Mouse (Mus musculus) kidney, adult 2 months (tissue): ENCODE data around the gene Tmem150c. TPM values are rescaled to one million over a fixed set of nuclear protein-coding genes. Genes with fewer than 3 reads are reported as not detected.

Experiments used
- DNase-seq: peaks from one replicate; pipeline ENCODE4 v3.0.0; 2021
- H3K27ac ChIP-seq: fragments of 200-500 bp; 2 replicates; pipeline ENCODE4 v1.5.1; 2012; ENCODE audit warnings: low read depth, low read length, control low read depth, inconsistent platforms; ENCODE audit not compliant: insufficient read depth
- H3K27me3 ChIP-seq: fragments of 200-500 bp; replicated peaks from 2 replicates; pipeline ENCODE4 v1.6.1; 2012; ENCODE audit warnings: mild to moderate bottlenecking, moderate library complexity, low read length, inconsistent platforms; ENCODE audit not compliant: control insufficient read depth, insufficient read depth
- H3K36me3 ChIP-seq: fragments of 200-500 bp; 2 replicates; pipeline ENCODE4 v1.6.1; 2012; ENCODE audit warnings: mild to moderate bottlenecking, moderate library complexity, low read length, inconsistent platforms; ENCODE audit not compliant: control insufficient read depth, insufficient read depth
- H3K4me1 ChIP-seq: fragments of 200-500 bp; 2 replicates; pipeline ENCODE4 v1.6.1; 2011; ENCODE audit warnings: low read length; ENCODE audit not compliant: control insufficient read depth, insufficient read depth
- H3K4me3 ChIP-seq: fragments of 200-500 bp; 2 replicates; pipeline ENCODE4 v1.5.1; 2011; ENCODE audit warnings: mild to moderate bottlenecking, low read depth, low read length, control low read depth; ENCODE audit not compliant: insufficient read depth
- CTCF ChIP-seq: fragments of 200-500 bp; conservative IDR thresholded peaks from 2 replicates; pipeline ENCODE4 v1.5.1; 2011; ENCODE audit warnings: low read depth, mild to moderate bottlenecking, control low read depth, low read length, moderate library complexity, mixed read lengths; ENCODE audit not compliant: insufficient read depth, insufficient read length
- POLR2A ChIP-seq: fragments of 200-500 bp; IDR thresholded peaks from one replicate; pipeline ENCODE4 v1.6.1; 2011; ENCODE audit warnings: low read depth, low read length, control low read depth
- WGBS: fragments of 180-500 bp; shearing (Covaris S2); methylation state at CpG from one replicate; pipeline ENCODE4 v1.1.7; 2018; 5-methylcytosine and 5-hydroxymethylcytosine counted together
- polyA plus RNA-seq: library from polyadenylated mRNA; depleted of rRNA; stranded (reverse); fragments of >200 nt; gene quantifications from 2 replicates; pipeline ENCODE4 v1.2.3, GENCODE M21; 2012

Gene Tmem150c
- polyA plus RNA-seq, 1 experiment: 9.9 TPM

DNA sequence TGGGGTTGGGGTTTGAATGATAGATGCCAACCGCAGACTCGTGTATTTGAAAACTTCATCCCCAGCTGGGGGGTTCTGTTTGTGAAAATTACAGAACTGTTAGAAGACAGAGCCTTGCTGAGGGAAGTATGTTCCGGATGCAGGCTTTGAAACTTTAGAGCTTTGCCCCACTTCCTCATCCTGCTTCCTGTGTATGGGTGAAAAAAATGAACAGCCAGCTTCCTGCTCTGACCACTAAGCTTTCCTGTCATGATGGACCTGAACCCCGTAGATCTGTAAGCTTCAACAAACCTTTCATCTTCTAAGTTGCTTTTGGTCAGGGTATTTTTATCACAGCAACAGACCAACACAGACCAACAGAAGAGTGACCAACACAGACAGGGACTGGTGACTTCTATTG is 77.6 kb downstream of the Tmem150c start:
- no peak overlapping the region for H3K27ac ChIP-seq

GRCm38 (mm10) chr5:100079931-100080275 is 79.7 kb downstream of the Tmem150c start:
- Histone ChIP-seq H3K4me1 (no peaks in the 10 kb centered on the region), H3K27me3 (no peaks in the 10 kb centered on the region), H3K27ac (no peak overlapping the region), H3K4me3 (no peak overlapping the region), H3K36me3 (no peaks in the 10 kb centered on the region)
- peak; percentile 16 for DNase-seq
- no peak for TF ChIP-seq CTCF
- TF ChIP-seq POLR2A: no peak
- WGBS: 41% methylated on average over 8 of the region's 8 CpGs

More for the DNA sequence above, 77.6 kb downstream of the Tmem150c start:
- WGBS: 84% methylated on average over 4 of the region's 4 CpGs
- Histone ChIP-seq H3K4me3 (no peak overlapping the region), H3K27me3 (no peaks in the 10 kb centered on the region), H3K4me1 (no peaks in the 10 kb centered on the region), H3K36me3 (no peaks in the 10 kb centered on the region)
- DNase-seq: no peak
- TF ChIP-seq CTCF (no peak), POLR2A (no peak)

DNA sequence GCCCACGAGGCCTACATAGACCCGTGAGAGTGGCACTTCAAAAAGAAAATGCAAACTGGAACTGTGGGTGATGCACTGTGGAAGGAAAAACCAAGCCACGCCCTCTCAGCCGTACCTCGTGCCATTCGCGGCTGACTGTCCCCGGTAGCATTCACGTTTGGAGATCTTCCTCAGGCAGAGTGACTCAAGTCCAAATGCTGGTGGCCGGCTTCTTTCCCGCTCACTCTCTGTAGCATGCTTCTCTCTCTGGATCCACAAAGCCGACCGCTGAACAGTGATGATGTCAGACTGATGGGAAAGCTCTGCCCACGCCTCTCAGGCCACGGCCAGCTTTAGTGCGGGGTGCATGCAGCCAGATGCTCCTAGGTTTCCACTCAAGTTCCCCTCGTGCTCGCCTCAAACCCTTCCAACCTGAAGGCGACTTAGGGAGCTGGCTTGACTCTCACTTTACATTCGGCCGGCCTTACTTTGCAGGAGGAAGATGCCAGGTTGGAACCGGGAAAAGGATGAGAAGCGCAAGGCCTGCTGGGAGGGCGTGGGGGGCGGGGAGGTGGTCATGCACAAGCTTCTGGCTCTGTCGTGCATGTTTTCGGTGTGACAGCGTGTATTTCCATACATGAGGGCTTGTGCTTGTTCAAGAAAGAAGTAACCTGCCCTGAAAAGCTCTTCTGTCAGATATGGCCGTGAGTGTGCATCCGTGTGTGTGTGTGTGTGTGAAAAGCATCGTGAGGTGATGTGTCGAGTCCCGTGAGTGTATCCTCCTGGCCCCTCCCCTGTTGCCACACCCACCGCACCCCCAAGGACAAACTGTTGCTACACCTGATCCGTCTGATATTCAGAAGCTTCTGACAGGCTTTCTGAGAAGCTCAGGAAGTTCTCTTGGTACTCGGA is 80.3 kb downstream of the Tmem150c start:
- no peak for TF ChIP-seq POLR2A
- TF ChIP-seq CTCF: no peak
- no peak for DNase-seq
- no peak overlapping the region for H3K27ac ChIP-seq
- H3K4me1 ChIP-seq: no peaks in the 10 kb centered on the region
- no peaks in the 10 kb centered on the region for H3K36me3 ChIP-seq
- WGBS: 37% methylated on average over 36 of the region's 36 CpGs
- no peaks in the 10 kb centered on the region for H3K27me3 ChIP-seq
- peak overlapping the region; percentile 31 for H3K4me3 ChIP-seq

DNA sequence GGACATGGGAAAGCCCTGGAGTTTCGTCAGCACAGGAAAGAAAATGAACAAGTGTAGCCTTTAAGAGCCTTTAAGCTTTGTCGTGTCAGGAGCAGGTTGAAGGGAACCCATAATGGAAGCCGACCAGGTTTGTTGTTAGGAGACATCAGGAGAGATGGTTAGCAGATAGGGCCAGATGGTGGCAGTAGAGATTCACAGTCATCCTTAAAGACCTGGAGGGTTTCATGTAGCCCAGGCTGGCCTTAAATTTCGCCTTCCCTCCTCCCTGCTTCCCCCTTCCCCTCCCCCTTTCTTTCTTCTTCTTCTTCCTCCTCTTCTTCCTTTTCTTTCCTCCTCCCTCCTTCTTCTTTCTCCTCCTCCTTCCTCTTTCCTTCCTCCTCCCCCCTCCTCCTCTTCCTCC is 85.0 kb downstream of the Tmem150c start:
- 60% methylated on average over 4 of the region's 4 CpGs for WGBS
- Histone ChIP-seq H3K27ac (no peak overlapping the region), H3K4me3 (no peak overlapping the region), H3K27me3 (no peaks in the 10 kb centered on the region), H3K4me1 (no peaks in the 10 kb centered on the region), H3K36me3 (no peaks in the 10 kb centered on the region)
- no peak for DNase-seq
- TF ChIP-seq CTCF (no peak; the same call in 1 of the 2 replicates), POLR2A (no peak)

DNA sequence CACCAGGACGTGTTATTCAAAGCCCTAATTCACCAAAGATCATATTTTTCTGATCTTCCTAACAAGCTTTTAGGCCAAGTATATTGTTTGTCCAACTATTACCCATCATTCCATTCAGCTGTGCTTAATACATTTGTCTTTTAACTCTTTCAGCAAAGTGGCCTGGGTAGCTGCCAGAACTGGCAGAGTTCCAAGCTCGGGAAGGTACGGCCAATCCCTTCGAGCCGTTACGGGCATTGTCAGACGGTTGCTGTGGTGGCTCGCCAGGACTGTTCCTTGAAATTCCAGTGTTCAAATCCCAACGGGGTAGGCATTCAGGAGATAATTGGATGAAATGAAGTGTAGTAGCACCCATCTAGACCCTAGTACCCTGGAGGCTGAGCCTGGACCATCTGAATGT is 87.1 kb downstream of the Tmem150c start:
- no peaks in the 10 kb centered on the region for H3K36me3 ChIP-seq
- WGBS: 90% methylated on average over 9 of the region's 9 CpGs
- no peaks in the 10 kb centered on the region for H3K27me3 ChIP-seq
- no peak overlapping the region for H3K27ac ChIP-seq
- no peaks in the 10 kb centered on the region for H3K4me1 ChIP-seq
- DNase-seq: no peak
- TF ChIP-seq CTCF (no peak), POLR2A (no peak)
- H3K4me3 ChIP-seq: no peak overlapping the region

GRCm38 (mm10) chr5:100071541-100071940 is 88.1 kb downstream of the Tmem150c start:
- no peak for DNase-seq
- Histone ChIP-seq H3K4me1 (no peaks in the 10 kb centered on the region), H3K36me3 (no peaks in the 10 kb centered on the region), H3K27me3 (no peaks in the 10 kb centered on the region), H3K27ac (no peak overlapping the region), H3K4me3 (no peak overlapping the region)
- WGBS: 93% methylated on average over 5 of the region's 5 CpGs
- no peak for TF ChIP-seq CTCF
- TF ChIP-seq POLR2A: no peak

- no peaks in the 10 kb centered on the region for H3K27me3 ChIP-seq
- TF ChIP-seq CTCF (peak; percentile 96), POLR2A (no peak)
- no peaks in the 10 kb centered on the region for H3K4me1 ChIP-seq
- no peak overlapping the region for H3K27ac ChIP-seq
- WGBS: 27% methylated on average over 3 of the region's 3 CpGs
- H3K4me3 ChIP-seq: no peak overlapping the region
- DNase-seq: peak; percentile 76
- H3K36me3 ChIP-seq: no peaks in the 10 kb centered on the region
Measured at GRCm38 (mm10) chr5:100070255-100070654, 89.4 kb downstream of the Tmem150c start.
